Mouse (Mus musculus) activated CD4-positive, CD25-positive, alpha-beta regulatory T cell, adult 4 months (primary cell): ENCODE measurements around the gene Retreg1. TPM values are rescaled to one million over a fixed set of nuclear protein-coding genes. Genes with fewer than 3 reads are reported as not detected.
"Not testable (repeated sequence)": the region's sequence is repeated elsewhere in the genome, so short reads cannot be mapped to it uniquely, and the experiment has no call there.

Experiments
- ATAC-seq: one replicate; pipeline ENCODE4 v1.8.0; 2017
- polyA plus RNA-seq, 2 experiments: library from polyadenylated mRNA; unstranded; fragments of 100-300 nt; shearing (Covaris generic); gene quantifications; one replicate each; pipeline ENCODE4 v1.2.1; 2017

The Retreg1 gene
- polyA plus RNA-seq, 2 experiments from 2014 or later: 58.2 to 69.6 TPM

DNA sequence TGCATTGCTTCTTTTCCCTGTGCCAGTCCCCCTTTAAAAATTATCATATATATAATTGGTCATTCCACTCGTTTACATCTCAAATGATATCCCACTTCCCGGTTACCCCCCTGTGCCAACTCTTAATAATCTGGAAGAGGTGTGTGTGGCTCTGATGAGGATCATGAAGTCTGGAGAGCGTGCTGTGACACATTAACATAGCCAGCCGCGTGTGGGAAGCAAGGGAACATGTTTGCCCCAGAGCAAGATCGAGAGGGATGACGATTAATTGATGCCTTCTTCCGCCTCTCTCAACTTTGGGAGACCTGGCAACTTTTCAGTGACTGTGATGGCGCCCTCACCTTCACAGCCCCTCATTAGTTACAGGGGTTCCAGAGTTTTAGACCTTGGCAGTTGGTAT is 106.7 kb downstream of the Retreg1 start:
- no peak for ATAC-seq

DNA sequence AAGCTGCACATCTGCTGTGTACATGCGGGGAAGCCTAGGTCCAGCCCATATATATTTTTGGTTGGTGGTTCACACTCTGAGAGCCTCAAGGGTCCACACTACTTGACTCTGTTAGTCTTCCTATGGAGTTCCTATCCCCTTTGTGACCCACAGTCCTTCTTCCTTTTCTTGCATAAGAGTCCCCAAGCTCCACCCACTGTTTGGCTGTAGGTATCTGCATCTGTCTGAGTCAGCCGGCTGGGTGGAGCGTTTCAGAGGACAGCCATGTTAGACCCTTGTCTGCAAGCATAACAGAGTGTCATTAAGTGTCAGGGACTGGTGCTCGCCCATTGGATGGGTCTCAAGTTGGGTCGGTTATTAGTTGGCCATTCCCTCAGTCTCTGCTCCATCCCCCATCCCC is 107.6 kb downstream of the Retreg1 start:
- ATAC-seq: no peak

DNA sequence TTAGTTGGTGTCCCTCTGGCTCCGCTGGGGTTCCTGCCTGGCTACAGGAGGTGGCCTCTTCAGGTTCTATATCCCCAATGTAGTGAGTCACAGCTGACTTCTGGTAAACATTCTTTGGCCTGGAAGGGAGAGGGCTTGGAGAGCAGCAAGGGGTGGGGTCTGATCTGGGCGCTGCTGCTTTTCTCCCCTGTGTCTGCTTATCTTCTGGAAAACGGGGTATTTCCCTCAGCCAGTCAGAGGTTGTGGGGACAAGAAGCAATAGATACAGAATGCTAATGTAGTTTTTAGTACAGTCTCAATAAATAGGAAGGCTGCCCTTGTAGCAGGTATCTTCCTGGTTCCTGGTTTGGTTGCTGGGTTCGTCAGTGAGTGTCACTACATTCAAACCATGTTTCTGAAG is 108.1 kb downstream of the Retreg1 start:
- no peak for ATAC-seq

DNA sequence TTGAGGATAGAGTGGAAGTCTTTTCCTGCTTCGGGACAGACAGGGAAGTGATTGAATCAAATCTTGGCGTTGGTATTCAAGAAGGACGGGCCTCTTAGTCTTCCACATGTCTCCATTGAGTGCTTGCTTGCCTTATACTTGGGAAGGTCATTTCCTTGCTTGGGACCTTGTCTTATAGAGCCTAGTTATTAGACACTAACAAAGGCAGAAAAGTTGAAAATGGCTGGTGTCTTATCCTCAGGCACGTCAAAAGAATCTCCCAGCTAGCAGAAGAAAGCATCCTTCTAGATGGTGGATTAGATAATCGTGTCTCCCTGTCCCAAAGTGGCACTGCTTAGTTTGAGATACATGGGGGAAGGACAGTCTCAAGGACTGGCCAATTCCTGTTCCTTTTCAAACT is 113.0 kb downstream of the Retreg1 start:
- ATAC-seq: no peak

DNA sequence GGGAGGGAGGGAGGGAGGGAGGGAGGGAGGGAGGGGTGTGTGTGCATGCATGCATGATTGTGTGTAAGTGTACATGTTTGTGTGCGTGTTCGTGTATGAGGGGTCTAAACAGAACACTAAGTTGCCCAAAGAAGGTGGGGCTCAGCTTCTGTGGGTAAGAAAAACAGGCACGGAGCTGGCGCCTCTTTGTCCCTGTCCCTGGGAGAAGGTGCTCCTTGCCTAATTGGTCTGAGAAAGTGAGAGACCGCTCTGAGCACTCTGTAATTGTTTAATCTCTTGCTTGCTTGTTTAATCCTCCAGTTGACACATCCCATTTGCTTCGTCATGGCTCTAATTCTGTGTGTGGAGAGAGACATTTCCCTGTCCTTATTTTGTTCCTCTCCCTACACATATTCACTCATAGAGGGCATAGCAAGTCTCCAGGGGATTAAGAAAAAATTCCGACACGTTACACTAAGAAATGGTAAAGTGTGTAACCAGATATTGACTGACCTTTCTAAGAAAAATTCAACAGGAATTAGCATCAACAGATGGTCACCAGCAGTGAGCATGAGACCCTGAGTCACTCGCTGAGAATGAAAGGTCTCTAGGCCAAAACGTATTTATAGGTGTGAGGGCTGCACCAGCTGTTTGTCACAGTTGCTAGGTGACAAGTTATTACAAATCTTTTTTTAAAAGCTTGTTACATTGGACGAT is 113.6 kb downstream of the Retreg1 start:
- ATAC-seq: no peak

DNA sequence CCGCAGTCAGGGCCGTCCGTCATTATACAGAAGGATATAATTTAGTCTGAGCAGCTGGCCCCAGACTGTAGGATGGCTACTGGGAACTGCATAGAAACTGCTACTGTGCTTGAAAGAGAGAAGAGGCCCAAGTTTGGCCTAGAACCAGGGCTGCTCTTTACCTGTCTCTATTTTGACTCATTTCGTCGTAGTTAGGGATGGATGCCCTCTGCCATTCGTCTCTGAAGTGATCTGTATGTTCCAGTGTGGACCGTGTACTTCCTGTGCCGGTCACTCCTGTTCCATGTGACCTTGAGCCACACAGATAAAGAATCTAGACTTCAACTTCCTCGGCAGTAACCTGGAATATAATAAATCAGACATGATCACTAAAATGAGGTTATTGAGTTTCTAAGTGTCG is 114.7 kb downstream of the Retreg1 start:
- ATAC-seq: no peak

DNA sequence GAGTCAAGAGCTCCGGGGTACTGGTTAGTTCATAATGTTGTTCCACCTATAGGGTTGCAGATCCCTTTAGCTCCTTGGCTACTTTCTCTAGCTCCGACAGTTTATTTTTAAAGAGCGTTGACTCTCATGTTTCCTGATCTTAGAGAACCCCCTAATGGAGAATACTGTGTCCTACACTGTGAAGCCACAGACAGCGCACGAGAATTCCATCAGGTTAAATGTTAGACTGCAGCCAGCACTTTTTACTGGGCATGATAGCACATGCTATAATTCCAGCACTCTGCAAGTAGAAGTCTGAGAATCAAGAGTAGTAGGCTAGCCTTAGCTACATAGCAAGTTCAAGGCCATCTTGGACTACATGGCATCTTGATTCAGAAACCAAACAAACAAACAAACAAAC is 116.4 kb downstream of the Retreg1 start:
- peak; percentile 49 for ATAC-seq

DNA sequence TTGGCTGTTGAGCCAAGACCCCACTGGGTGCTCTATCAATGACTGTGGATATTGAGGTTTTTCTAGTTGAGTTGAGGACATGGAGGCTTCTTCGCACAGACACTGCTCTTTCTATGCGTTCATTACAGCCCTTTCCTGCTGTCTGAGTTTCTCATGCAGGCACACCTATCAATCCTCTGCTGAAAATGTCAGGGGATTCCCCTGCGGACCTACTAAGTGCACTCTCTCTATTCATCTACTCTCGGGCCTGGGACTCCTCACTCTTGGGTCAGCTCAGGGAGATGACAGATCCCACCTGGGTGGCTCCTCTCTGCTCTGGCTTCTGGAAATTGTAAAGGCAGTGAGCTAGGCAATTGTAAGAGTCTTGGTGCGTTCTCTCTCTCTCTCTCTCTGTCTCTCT is 117.3 kb downstream of the Retreg1 start:
- ATAC-seq: no peak

DNA sequence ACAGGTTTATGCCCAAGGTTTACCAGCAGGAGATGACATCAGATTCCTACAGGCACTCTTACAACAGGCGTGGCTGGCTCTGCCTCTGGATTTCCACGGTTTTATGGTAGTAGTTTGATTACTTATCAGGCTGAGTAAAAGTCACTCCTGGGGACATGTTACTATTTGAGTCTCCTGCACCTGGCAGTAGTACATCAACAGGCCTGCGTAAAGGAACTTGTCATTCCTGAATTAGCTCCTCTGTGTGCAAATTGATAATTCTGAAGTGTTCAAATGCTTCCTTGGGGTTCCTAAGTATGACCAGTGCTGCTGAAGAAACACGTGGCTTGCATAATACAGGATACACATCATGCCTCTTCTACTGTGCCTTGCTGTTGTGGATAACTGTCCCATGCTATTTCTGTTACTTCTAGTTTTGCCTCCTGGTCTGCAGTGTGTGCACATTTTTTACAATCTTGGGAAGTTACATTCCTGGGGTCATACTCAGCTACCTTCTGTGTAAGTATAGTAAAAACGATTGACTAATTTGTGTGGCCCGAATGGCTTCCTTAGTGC is 123.3 kb downstream of the Retreg1 start:
- ATAC-seq: no peak

DNA sequence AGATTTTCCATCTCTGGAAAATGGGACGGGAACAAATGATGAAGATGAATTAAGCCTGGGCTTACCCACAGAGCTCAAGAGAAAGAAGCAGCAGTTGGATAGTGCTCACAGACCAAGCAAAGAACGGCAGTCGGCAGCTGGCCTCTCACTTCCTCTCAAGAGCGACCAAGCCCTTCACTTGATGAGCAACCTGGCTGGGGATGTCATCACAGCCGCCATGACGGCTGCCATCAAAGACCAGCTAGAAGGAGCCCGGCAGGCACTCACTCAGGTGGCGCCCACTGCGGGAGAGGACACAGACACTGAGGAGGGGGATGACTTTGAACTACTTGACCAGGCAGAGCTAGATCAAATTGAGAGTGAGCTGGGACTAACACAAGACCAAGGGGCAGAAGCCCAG is 128.6 kb downstream of the Retreg1 start:
- ATAC-seq: no peak

DNA sequence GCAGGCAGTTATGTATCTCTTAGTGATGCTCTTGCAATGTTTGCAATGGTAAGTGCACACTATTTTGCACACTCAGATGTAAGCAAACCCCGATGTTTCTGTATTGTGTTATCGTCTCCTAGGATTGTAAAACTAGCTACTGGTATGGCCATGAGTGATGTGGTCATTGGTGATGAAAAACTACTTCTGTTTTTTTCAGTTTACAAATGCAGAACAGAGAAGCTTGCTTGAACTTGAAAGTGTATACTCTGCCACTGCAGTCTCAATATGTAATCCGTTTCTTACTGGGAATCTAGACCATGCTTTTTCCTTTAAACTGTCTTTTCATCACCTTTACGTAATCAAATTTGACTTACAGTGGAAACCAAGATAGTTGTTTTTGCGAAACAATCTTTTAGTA is 129.8 kb downstream of the Retreg1 start:
- no peak for ATAC-seq

DNA sequence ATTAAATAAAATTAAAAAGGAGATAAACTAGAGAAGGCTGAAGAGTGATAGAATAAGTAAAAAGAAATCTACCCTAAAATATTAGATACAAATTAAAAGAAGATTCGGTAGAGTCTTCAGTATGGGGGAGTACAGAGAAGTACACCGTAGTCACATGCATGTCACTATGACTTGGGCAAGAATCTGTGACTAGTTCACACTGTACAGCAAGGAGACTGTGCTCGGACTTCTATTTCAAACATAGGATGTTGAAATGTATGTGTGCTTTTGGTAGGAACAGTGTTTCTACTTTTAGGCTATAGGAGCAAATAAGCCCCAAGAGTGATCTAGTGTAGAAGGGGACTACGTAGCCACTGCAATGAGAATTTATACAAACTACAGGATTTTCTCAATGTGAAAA is 131.4 kb downstream of the Retreg1 start:
- no peak for ATAC-seq

DNA sequence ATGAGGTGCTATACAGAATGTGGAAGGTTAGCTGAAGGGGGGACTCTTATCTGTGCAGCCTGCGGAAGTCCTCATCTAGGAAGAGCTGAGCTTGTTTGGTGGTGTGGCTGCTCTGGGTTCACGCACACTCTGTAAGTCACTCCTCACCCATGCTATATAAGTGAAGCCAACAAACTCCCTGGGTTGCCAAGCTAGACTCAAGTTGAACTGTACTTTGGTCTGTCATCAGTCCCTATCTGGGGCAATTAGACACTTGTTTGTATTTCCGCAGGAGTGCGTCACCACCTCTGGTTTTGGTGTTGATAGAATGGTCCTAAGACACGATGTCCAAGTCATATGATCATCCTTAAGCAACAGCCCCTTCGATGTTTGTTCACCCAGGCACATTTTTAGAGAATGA is 132.8 kb downstream of the Retreg1 start:
- ATAC-seq: no peak

DNA sequence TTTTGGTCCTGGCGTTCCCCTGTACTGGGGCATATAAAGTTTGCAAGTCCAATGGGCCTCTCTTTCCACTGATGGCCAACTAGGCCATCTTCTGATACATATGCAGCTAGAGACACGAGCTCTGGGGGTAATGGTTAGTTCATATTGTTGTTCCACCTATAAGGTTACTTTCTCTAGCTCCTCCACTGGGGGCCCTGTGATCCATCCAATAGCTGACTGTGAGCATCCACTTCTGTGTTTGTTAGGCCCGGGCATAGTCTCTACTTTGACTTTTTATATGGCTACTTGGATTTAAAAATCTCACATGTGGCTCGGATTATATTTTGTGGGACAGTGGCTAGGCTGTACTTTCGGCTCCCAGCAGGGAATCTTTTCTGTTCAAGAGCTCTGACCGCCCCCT is 140.6 kb downstream of the Retreg1 start:
- ATAC-seq: not testable (repeated sequence)

DNA sequence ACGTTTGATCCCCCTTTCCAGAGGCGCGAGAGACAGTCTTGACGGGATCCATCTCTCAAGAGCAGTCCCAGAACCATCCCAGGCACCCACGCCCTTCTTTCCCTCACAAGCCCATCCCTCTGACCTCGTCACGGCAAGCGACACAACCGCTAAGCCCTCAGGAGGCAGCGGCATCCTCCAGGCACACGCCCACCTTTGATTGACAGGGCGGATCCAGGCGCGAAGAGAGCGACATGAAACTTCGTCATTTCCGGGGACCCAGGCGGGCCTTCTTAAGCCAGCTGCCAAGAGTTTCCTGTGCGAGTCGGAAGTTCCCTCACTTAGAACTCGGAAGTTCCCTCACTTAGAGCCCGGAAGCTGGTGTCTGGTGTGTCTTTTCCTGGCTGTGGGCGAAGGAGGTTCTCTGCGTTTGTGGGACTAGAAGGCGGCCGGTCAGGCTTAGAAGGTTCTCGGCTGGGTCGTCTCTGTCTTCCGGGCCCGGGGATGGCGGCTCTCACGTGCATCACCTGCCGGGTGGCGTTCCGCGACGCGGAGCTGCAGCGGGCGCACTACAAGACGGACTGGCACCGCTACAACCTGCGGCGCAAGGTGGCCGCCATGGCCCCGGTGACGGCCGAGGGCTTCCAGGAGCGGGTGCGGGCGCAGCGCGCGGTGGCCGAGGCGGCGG is 141.2 kb downstream of the Retreg1 start, which contains the start of gene Zfp622:
Gene Zfp622 (plus strand): TSS at position 300 of the 667 bp plus-strand sequence.
- peak; percentile 93 for ATAC-seq

DNA sequence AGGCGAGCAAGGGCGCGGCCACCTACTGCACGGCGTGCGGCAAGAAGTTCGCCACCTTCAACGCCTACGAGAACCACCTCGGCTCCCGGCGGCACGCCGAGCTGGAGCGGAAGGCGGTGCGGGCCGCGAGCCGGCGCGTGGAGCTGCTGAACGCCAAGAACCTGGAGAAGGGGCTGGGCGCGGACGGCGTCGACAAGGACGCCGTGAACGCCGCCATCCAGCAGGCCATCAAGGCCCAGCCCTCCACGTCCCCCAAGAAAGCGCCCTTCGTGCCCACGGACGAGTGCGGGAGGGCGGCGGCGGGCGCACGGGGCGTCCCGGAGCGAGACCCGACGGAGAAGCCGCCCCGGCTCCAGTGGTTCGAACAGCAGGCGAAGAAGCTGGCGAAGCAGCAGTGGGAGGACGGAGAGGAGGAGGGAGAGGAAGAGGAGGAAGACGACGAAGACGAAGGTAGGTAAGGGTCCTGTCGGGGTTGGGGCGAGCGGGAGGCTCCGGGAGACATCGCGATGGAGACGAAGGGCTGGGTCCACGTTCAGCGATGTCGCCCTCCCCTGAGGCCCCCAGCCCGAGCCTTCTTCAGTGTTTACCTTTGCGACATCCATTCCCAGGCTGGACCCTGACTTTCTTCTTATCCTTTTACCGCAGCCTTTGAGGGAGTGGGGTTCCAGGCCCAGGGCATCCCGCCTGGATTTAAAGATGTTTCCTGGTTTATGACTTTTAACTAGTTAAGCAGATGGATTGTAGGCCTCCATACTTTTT is 141.9 kb downstream of the Retreg1 start:
- ATAC-seq: peak; percentile 3

DNA sequence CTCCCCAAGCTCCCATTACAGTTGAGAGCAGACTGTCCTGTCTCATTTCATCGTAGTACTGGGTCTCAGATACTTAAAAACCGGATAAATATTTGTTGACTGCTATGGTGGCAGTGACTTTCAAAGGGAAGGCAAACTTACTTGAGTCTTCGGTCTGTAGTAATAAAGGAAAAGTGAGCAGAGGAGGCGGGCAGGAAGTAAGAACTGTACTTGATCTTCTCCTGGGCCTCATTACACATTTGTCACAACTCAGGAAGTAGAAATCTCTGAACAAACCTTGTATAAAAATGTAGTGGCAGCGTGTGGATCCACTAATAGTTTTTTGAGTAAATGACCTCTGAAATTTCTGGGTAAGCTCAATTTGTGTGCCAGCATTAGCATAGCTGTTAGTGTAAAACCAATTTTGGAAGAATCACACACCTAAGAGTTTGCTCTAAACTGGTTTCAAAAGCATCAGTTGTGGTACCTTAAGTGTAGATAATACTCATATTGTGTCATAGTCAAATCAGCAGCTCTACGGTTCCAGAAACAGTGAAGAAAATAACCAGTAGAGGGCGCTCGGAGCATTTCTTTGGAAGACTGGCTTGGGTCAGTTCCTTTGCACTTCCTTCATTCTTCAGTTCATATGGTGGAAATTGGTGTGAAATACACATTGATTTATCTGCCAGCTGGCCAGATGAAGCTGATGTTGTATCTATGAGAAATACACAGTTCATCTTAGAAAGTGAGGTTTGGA is 150.2 kb downstream of the Retreg1 start:
- peak; percentile 69 for ATAC-seq

DNA sequence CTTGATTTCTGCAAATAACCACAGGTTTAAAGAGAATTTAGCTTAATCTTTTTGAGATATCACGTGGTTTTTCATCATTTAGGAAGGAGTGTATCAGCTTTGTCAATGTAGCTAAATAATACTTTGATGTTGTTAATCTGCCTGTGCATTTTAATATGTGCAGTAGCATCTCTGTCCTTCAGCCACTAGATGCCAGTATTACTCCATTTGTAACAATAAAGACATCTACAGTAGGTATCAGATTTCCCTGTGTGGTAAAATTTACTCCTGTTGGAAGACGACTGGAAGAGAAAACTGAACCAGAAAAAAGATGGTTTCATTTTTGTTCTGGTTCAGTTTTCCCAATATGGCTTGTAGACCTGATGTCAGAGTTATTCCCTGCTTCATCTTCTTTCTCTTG is 152.5 kb downstream of the Retreg1 start:
- ATAC-seq: no peak

DNA sequence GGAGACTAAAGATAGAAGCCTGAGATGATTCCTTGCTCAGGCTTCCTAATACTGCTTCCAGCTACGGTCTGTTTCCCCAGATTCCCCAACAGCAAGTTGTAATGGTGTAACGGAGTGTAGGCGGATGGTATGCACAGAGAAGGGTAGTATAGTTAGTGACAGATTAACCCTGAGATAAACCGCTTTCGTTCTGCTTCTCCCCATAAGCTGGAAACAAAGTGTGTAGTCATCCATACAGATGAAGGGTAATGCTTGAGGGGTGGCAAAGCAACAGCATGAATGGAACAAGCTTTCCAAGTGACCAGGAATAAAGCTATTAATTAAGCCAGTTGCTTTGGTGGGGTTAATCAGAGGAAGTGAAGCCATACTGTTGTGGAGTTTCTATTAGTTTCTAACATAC is 156.6 kb downstream of the Retreg1 start:
- not testable (repeated sequence) for ATAC-seq

DNA sequence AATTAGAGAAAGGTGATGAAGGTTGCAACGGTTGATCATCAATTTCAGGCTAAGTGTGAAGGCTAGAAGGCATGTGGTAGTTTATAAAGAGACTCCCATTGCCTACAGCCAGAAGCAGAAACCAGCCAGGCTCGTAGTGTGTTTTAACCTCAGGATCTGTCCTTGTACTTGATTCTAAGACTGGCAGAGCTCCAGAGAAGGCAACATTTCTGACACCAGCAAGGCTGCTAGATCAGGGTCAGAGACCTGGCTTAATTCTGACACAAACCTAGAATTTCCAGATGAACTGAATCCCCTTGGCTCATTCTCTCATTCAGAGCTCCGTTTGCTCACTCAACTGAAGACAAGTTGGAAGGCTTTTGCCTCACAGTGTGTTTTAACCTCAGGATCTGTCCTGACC is 165.6 kb downstream of the Retreg1 start:
- ATAC-seq: no peak

DNA sequence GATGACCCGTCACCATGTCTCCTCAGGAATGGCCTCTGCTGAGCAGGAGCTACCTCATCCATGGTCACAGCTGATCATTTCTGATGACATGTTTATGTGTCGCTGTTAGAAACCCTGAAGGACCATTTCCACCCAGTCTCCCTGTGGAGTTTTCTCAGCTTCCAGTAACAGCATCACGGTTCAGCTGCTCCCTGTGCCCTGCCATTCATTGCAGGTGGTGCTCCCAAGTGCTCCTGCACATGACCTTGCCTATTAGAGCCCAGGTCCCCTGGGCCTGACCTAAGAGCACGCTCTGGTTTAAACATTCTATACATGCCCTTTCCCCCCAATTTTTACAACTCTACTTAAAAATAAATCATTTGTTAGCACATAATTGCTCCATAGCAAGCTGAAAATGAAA is 169.9 kb downstream of the Retreg1 start:
- no peak for ATAC-seq

DNA sequence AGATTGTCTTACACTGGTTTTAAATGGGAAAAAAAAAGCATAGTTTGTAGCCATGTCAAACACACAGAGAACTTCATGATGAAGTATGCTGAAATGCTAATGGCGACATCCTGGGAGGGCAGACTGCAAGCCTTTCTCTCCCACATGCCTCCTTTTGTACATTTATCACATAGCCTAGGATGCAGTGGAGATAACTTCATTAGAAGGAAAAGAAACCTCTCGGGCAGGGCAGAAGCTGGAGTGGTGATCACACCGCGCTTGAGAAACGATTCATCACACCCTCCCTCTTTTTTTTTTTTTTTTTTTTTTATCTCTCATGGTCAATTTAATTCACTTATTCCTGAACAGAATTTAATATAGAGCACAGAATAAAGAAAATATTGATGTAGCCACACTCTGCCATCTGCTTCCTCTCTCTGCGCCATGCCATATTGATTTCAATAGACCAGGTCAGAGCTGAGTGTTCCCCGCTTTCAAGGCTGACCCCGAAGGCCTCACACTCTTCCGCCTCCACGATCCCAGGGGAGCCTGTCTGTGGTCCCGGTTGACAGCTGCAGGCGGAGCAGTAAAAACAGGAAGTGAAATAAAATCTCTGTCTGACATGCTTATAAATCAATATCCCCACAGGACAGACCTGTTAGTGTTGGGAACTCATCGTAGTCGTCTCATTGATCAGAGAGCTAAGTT is 173.1 kb downstream of the Retreg1 start:
- no peak for ATAC-seq
